Mouse (Mus musculus) limb, embryonic 13.5 days (tissue): ENCODE measurements at regions not wholly inside any gene's neighbourhood (a gene's known extent, or its start where the extent isn't known, plus 50 kb on each side); places are given as distances from the start of the nearest gene placed in this dataset.
A peak's percentile ranks its signal among the peaks of the same experiment; 100 is the strongest.

ENCODE experiments used
- ATAC-seq: fragments of 200-750 bp; cut with Nextera tagmentation; 2 replicates; pipeline ENCODE4 v1.8.0; 2017; ENCODE audit warnings: low read depth, moderate number of reproducible peaks, moderate TSS enrichment; ENCODE audit not compliant: low FRiP score
- H3K27ac ChIP-seq: fragments of 300-500 bp; sonication (generic); 2 replicates; pipeline ENCODE4 v1.5.1; 2015; ENCODE audit warnings: inconsistent platforms, mild to moderate bottlenecking, moderate library complexity
- H3K27me3 ChIP-seq: fragments of 300-500 bp; sonication (generic); 2 replicates; pipeline ENCODE4 v1.6.1; 2015; ENCODE audit warnings: mild to moderate bottlenecking, inconsistent platforms
- H3K36me3 ChIP-seq: fragments of 300-500 bp; sonication (generic); 2 replicates; pipeline ENCODE4 v1.6.1; 2015; ENCODE audit warnings: inconsistent platforms, mild to moderate bottlenecking, moderate library complexity
- H3K4me1 ChIP-seq: fragments of 300-500 bp; sonication (generic); 2 replicates; pipeline ENCODE4 v1.6.1; 2015; ENCODE audit warnings: inconsistent platforms
- H3K4me2 ChIP-seq: fragments of 300-500 bp; sonication (generic); replicated peaks from 2 replicates; pipeline ENCODE4 v1.6.1; 2015; ENCODE audit warnings: inconsistent platforms, mild to moderate bottlenecking, moderate library complexity
- H3K4me3 ChIP-seq: fragments of 300-500 bp; sonication (generic); 2 replicates; pipeline ENCODE4 v1.5.1; 2015; ENCODE audit warnings: moderate library complexity, mild to moderate bottlenecking, inconsistent platforms
- H3K9ac ChIP-seq: fragments of 300-500 bp; sonication (generic); 2 replicates; pipeline ENCODE4 v1.6.1; 2015; ENCODE audit warnings: mild to moderate bottlenecking, inconsistent platforms
- H3K9me3 ChIP-seq: fragments of 300-500 bp; sonication (generic); 2 replicates; pipeline ENCODE4 v1.6.1; 2016; ENCODE audit warnings: inconsistent platforms
- WGBS: fragments of 180-500 bp; shearing (Covaris S2); methylation state at CpG from one replicate; pipeline ENCODE4 v1.1.7; 2015; 5-methylcytosine and 5-hydroxymethylcytosine counted together

- WGBS: 63% methylated on average over 3 of the region's 3 CpGs
These were observed 103.3 kb downstream of the Prox1 start for GRCm38 (mm10) chr1:190067181-190067580.

DNA sequence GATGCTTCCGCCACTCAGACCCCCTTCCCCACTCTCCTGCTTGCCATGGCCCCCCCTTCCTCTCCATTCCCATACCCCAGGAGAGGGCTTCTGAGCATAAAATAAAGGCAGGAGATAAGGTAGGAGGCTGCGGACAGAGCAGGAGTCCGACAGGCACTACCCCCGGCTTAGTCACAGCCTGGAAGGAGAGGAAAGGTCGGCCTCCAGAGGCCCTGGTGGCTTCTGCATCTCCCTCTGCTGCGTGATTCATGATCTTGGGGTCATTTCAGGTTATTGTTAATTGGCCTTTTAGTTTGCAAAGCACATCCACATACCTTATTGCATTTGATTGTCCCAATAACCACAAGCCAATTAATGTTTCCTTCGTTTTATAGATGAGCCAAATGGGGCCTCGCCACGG lies 104.1 kb downstream of the Prox1 start:
- Histone ChIP-seq H3K4me3 (no peak overlapping the region), H3K27me3 (peaks cover 5% of the 10 kb centered on the region; the same call in 1 of the 2 replicates), H3K9ac (no peak overlapping the region), H3K9me3 (no peaks in the 10 kb centered on the region), H3K27ac (no peak overlapping the region), H3K4me1 (peaks cover 3% of the 10 kb centered on the region), H3K4me2 (no peak overlapping the region), H3K36me3 (no peaks in the 10 kb centered on the region)
- 35% methylated on average over 9 of the region's 9 CpGs for WGBS
- no peak for ATAC-seq

More at GRCm38 (mm10) chr1:190067181-190067580, 103.3 kb downstream of the Prox1 start:
- no peaks in the 10 kb centered on the region for H3K36me3 ChIP-seq
- no peak overlapping the region for H3K9ac ChIP-seq
- H3K27ac ChIP-seq: no peak overlapping the region
- H3K27me3 ChIP-seq: peaks cover 5% of the 10 kb centered on the region; the same call in 1 of the 2 replicates
- H3K9me3 ChIP-seq: no peaks in the 10 kb centered on the region
- no peak overlapping the region for H3K4me2 ChIP-seq
- no peak overlapping the region for H3K4me3 ChIP-seq
- no peaks in the 10 kb centered on the region for H3K4me1 ChIP-seq
- ATAC-seq: no peak

DNA sequence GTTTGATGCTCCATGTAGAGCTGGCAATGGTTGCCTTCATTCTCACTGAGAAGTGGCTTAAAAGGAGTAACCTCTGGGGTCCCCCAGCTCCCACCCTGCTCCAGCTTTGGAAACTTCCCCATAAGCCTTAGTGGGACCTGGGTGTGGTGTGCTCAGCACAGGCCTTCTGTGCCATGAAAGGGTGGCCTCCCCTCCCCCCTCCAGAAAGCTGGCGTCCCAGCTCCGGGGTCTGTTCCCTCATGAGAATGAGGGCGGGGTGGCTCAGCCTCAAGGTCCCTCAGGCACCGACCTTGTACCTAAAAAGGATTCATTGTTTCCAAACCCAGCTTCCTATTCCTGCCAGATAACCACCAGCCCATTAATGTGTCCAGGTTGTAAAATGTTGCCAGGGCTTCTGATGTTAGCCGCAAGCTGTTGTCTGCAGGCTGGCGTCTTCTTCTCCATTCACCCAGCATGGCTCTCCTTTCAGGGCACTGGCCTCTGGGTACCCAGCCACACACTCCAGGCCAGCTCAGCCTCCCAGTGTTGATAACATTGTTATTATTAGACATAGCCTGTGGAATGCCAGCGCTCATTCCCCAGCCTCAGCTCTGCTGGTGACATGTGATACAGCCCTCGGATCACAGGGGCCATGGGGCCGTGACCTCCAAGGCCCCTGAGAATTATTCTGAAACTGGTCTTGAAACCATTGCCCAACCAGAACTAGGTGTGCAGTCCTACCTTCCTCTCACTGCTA lies 108.8 kb downstream of the Prox1 start:
- peaks cover 4% of the 10 kb centered on the region; the same call in 1 of the 2 replicates for H3K9me3 ChIP-seq
- H3K36me3 ChIP-seq: no peaks in the 10 kb centered on the region
- no peak overlapping the region for H3K4me2 ChIP-seq
- H3K9ac ChIP-seq: no peak overlapping the region
- peaks cover 3% of the 10 kb centered on the region for H3K4me1 ChIP-seq
- H3K27me3 ChIP-seq: no peaks in the 10 kb centered on the region
- ATAC-seq: no peak
- H3K27ac ChIP-seq: no peak overlapping the region
- WGBS: 44% methylated on average over 9 of the region's 9 CpGs
- no peak overlapping the region for H3K4me3 ChIP-seq

- H3K4me2 ChIP-seq: no peak overlapping the region
- H3K36me3 ChIP-seq: no peaks in the 10 kb centered on the region
- H3K27ac ChIP-seq: no peak overlapping the region
- H3K9ac ChIP-seq: no peak overlapping the region
- H3K9me3 ChIP-seq: peaks cover 4% of the 10 kb centered on the region; the same call in 1 of the 2 replicates
- H3K27me3 ChIP-seq: no peaks in the 10 kb centered on the region
- peaks cover 3% of the 10 kb centered on the region for H3K4me1 ChIP-seq
- no peak overlapping the region for H3K4me3 ChIP-seq
- 62% methylated on average over 3 of the region's 3 CpGs for whole genome bisulfite sequencing
- ATAC-seq: no peak
These were observed 111.5 kb downstream of the Prox1 start for GRCm38 (mm10) chr1:190059025-190059424.

DNA sequence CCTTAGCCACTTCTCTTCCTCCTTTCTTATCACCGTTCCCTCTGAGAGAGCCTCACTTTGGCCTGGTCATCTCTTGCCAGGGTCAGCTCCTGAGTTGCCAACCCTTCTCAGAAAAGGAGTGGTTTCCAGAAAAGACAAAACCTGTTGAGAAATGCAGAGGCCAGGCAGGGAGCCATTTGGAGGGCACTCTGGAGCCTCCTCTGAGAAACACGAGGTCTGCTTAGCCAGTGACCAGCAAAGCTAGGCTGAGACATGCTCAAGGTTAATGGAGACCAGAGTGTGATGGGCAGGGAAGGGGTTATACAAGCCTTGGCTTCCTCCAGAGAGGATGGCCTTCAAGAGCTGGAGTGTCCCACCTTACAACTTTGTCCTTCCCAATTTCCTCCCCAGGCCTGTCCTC lies 113.6 kb downstream of the Prox1 start:
- H3K9ac ChIP-seq: no peak overlapping the region
- no peak for ATAC-seq
- H3K27ac ChIP-seq: no peak overlapping the region
- peaks cover 4% of the 10 kb centered on the region; the same call in 1 of the 2 replicates for H3K9me3 ChIP-seq
- peaks cover 3% of the 10 kb centered on the region for H3K4me1 ChIP-seq
- no peak overlapping the region for H3K4me3 ChIP-seq
- no peak overlapping the region for H3K4me2 ChIP-seq
- no peaks in the 10 kb centered on the region for H3K36me3 ChIP-seq
- WGBS: 71% methylated on average over 2 of the region's 2 CpGs
- H3K27me3 ChIP-seq: no peaks in the 10 kb centered on the region

- no peak overlapping the region for H3K4me2 ChIP-seq
- no peak overlapping the region for H3K27ac ChIP-seq
- H3K36me3 ChIP-seq: no peaks in the 10 kb centered on the region
- H3K4me1 ChIP-seq: no peaks in the 10 kb centered on the region
- H3K4me3 ChIP-seq: no peak overlapping the region
- no peaks in the 10 kb centered on the region; the same call in 1 of the 2 replicates for H3K27me3 ChIP-seq
- H3K9ac ChIP-seq: no peak overlapping the region
- 88% methylated on average over 2 of the region's 2 CpGs for WGBS
- ATAC-seq: no peak
- H3K9me3 ChIP-seq: peaks cover 10% of the 10 kb centered on the region
These were observed 118.6 kb downstream of the Prox1 start for GRCm38 (mm10) chr1:190051903-190052302.

GRCm38 (mm10) chr1:190048521-190049170 lies 121.9 kb downstream of the Prox1 start:
- Histone ChIP-seq H3K27me3 (peaks cover 4% of the 10 kb centered on the region), H3K9me3 (peaks cover 10% of the 10 kb centered on the region), H3K36me3 (no peaks in the 10 kb centered on the region), H3K9ac (no peak overlapping the region), H3K4me3 (no peak overlapping the region), H3K4me2 (no peak overlapping the region), H3K27ac (no peak overlapping the region), H3K4me1 (0 out of 2 replicates have a peak, but pooled peaks cover 3% of the 10 kb centered on the region)
- WGBS: 53% methylated on average over 2 of the region's 2 CpGs
- no peak for ATAC-seq

GRCm38 (mm10) chr1:190047201-190047600 lies 123.3 kb downstream of the Prox1 start:
- Histone ChIP-seq H3K9ac (no peak overlapping the region), H3K36me3 (no peaks in the 10 kb centered on the region), H3K9me3 (peaks cover 10% of the 10 kb centered on the region), H3K4me1 (0 out of 2 replicates have a peak, but pooled peaks cover 3% of the 10 kb centered on the region), H3K27ac (no peak overlapping the region), H3K27me3 (peaks cover 4% of the 10 kb centered on the region), H3K4me3 (no peak overlapping the region), H3K4me2 (no peak overlapping the region)
- WGBS: 82% methylated on average over 6 of the region's 6 CpGs
- no peak for ATAC-seq

- no peak overlapping the region for H3K4me3 ChIP-seq
- 17% methylated on average over 1 of the region's 1 CpGs for WGBS
These were observed 123.6 kb upstream of the Smyd2 start for GRCm38 (mm10) chr1:190045797-190046196.

GRCm38 (mm10) chr1:190044036-190044435 lies 121.9 kb upstream of the Smyd2 start:
- Histone ChIP-seq H3K9me3 (no peaks in the 10 kb centered on the region), H3K27ac (no peak overlapping the region), H3K4me3 (no peak overlapping the region), H3K4me1 (0 out of 2 replicates have a peak, but pooled peaks cover 3% of the 10 kb centered on the region), H3K36me3 (no peaks in the 10 kb centered on the region), H3K9ac (no peak overlapping the region), H3K27me3 (peaks cover 4% of the 10 kb centered on the region), H3K4me2 (no peak overlapping the region)
- ATAC-seq: no peak
- 44% methylated on average over 3 of the region's 3 CpGs for WGBS

More at GRCm38 (mm10) chr1:190045797-190046196, 123.6 kb upstream of the Smyd2 start:
- Histone ChIP-seq H3K9ac (no peak overlapping the region), H3K36me3 (no peaks in the 10 kb centered on the region), H3K27me3 (peaks cover 4% of the 10 kb centered on the region), H3K4me2 (no peak overlapping the region), H3K27ac (no peak overlapping the region), H3K9me3 (peaks cover 10% of the 10 kb centered on the region), H3K4me1 (0 out of 2 replicates have a peak, but pooled peaks cover 3% of the 10 kb centered on the region)
- 0 out of 2 replicates have a peak, but pooled peaks have one; percentile 44 for ATAC-seq

GRCm38 (mm10) chr1:190043156-190043555 lies 121.0 kb upstream of the Smyd2 start:
- 0 out of 2 replicates have a peak, but pooled peaks cover 3% of the 10 kb centered on the region for H3K4me1 ChIP-seq
- no peak overlapping the region for H3K4me3 ChIP-seq
- peaks cover 4% of the 10 kb centered on the region for H3K27me3 ChIP-seq
- no peaks in the 10 kb centered on the region for H3K36me3 ChIP-seq
- WGBS: 81% methylated on average over 10 of the region's 10 CpGs
- ATAC-seq: no peak
- no peaks in the 10 kb centered on the region for H3K9me3 ChIP-seq
- no peak overlapping the region for H3K27ac ChIP-seq
- no peak overlapping the region for H3K9ac ChIP-seq
- H3K4me2 ChIP-seq: no peak overlapping the region

DNA sequence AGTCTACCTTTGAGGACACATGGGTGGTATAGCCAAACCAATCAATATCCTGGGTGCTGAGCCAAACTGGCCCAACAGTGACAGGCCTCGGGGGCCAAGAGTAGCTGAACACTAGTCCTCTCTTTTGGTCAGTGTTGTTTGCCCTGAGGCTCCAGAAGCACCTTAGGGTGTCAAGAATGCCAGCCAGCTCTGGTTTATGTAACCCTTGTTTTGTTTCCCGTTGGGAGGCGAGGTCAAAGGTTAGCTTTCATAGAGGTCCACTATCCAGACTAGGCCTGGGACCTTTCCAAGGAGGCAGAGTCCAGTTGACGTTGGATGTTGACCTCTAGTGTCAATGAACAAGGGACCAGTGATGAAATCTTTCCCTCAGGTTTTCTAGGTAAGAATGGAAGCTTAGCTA lies 120.0 kb upstream of the Smyd2 start:
- Histone ChIP-seq H3K4me1 (0 out of 2 replicates have a peak, but pooled peaks cover 3% of the 10 kb centered on the region), H3K9ac (no peak overlapping the region), H3K36me3 (no peaks in the 10 kb centered on the region), H3K4me3 (no peak overlapping the region), H3K27ac (no peak overlapping the region), H3K9me3 (no peaks in the 10 kb centered on the region), H3K4me2 (no peak overlapping the region), H3K27me3 (peaks cover 4% of the 10 kb centered on the region)
- no peak for ATAC-seq
- 70% methylated on average over 4 of the region's 4 CpGs for WGBS
